Mouse (Mus musculus): ENCODE results near the gene Ifitm6. TPM values are rescaled to one million over a fixed set of nuclear protein-coding genes. Genes with fewer than 3 reads are reported as not detected.
A peak's percentile ranks its signal among the peaks of the same experiment; 100 is the strongest.

The Ifitm6 gene
- total and polyA plus RNA-seq, 2 experiments from 2014 or later, result 0.83 to 0.99 TPM

GRCm38 (mm10) chr7:141028831-141029230 is 11.1 kb upstream of the Ifitm6 start, which contains the start of gene Gm17387:
Gene Gm17387, plus strand, starts transcription at chr7:141029131.
- ATAC-seq (ENCODE audit: low FRiP score) (no peak), DNase-seq (ENCODE audit: low spot score) (no peak)
- WGBS, result 92% methylated on average over 2 of the region's 2 CpGs
- no peak within 1 kb of the TSS for H3K27ac ChIP-seq (ENCODE audit: low read depth, low read length)
- H3K4me2 ChIP-seq (ENCODE audit: low read depth, low read length, poor library complexity, severe bottlenecking), result no peak within 1 kb of the TSS
- H3K36me3 ChIP-seq (ENCODE audit: insufficient read depth, low read length), result no peaks in the 10 kb centered on the region
- no peak within 1 kb of the TSS for H3K4me3 ChIP-seq (ENCODE audit: low read depth, low read length)
- TF ChIP-seq CTCF (IDR thresholded peaks at IDR 0.05), result no peak
- H3K9ac ChIP-seq (replicated peaks; ENCODE audit: low read length, poor library complexity, severe bottlenecking), result no peak within 1 kb of the TSS
- H3K4me1 ChIP-seq (ENCODE audit: insufficient read depth, low read length), result no peaks in the 10 kb centered on the region
- H3K27me3 ChIP-seq (ENCODE audit: insufficient read depth, low read length), result no peaks in the 10 kb centered on the region
- no peaks in the 10 kb centered on the region for H3K9me3 ChIP-seq (ENCODE audit: low read length)

GRCm38 (mm10) chr7:141026740-141027098 is 9.0 kb upstream of the Ifitm6 start:
- DNase-seq (ENCODE audit: low spot score), result no peak
- H3K9me3 ChIP-seq (ENCODE audit: low read length), result no peaks in the 10 kb centered on the region
- 48% methylated on average over 5 of the region's 5 CpGs for WGBS

GRCm38 (mm10) chr7:141026097-141026739 is 8.5 kb upstream of the Ifitm6 start:
- peak overlapping the region; percentile 62; the same call in 1 of the 2 replicates for H3K27ac ChIP-seq (ENCODE audit: low read depth, low read length)
- TF ChIP-seq CTCF (IDR thresholded peaks at IDR 0.05), result no peak
- DNase-seq (ENCODE audit: low spot score) (peak; percentile 46), ATAC-seq (ENCODE audit: low FRiP score) (no peak)
- H3K4me1 ChIP-seq (ENCODE audit: insufficient read depth, low read length), result no peaks in the 10 kb centered on the region
- no peaks in the 10 kb centered on the region for H3K36me3 ChIP-seq (ENCODE audit: insufficient read depth, low read length)
- no peak overlapping the region for H3K9ac ChIP-seq (replicated peaks; ENCODE audit: low read length, poor library complexity, severe bottlenecking)
- WGBS, result 23% methylated on average over 6 of the region's 6 CpGs
- H3K4me2 ChIP-seq (ENCODE audit: low read depth, low read length, poor library complexity, severe bottlenecking), result no peak overlapping the region
- H3K9me3 ChIP-seq (ENCODE audit: low read length), result no peaks in the 10 kb centered on the region
- H3K27me3 ChIP-seq (ENCODE audit: insufficient read depth, low read length), result no peaks in the 10 kb centered on the region
- H3K4me3 ChIP-seq (ENCODE audit: low read depth, low read length), result no peak overlapping the region

More at GRCm38 (mm10) chr7:141026740-141027098, 9.0 kb upstream of the Ifitm6 start:
- H3K4me2 ChIP-seq (ENCODE audit: low read depth, low read length, poor library complexity, severe bottlenecking), result no peak overlapping the region
- no peak for TF ChIP-seq CTCF (IDR thresholded peaks at IDR 0.05)
- H3K36me3 ChIP-seq (ENCODE audit: insufficient read depth, low read length), result no peaks in the 10 kb centered on the region
- H3K27me3 ChIP-seq (ENCODE audit: insufficient read depth, low read length), result no peaks in the 10 kb centered on the region
- no peak overlapping the region for H3K27ac ChIP-seq (ENCODE audit: low read depth, low read length)
- H3K4me3 ChIP-seq (ENCODE audit: low read depth, low read length), result no peak overlapping the region
- H3K4me1 ChIP-seq (ENCODE audit: insufficient read depth, low read length), result no peaks in the 10 kb centered on the region
- H3K9ac ChIP-seq (replicated peaks; ENCODE audit: low read length, poor library complexity, severe bottlenecking), result no peak overlapping the region
- ATAC-seq (ENCODE audit: low FRiP score), result no peak

GRCm38 (mm10) chr7:141024865-141025838 is 7.4 kb upstream of the Ifitm6 start:
- peak; percentile 60; the same call in 1 of the 2 replicates for ATAC-seq (ENCODE audit: low FRiP score)
- H3K36me3 ChIP-seq (ENCODE audit: insufficient read depth, low read length), result no peaks in the 10 kb centered on the region
- H3K9me3 ChIP-seq (ENCODE audit: low read length), result no peaks in the 10 kb centered on the region
- TF ChIP-seq CTCF (IDR thresholded peaks at IDR 0.05), result no peak
- no peak overlapping the region for H3K9ac ChIP-seq (replicated peaks; ENCODE audit: low read length, poor library complexity, severe bottlenecking)
- H3K27me3 ChIP-seq (ENCODE audit: insufficient read depth, low read length), result no peaks in the 10 kb centered on the region
- DNase-seq (ENCODE audit: low spot score), result peak; percentile 62
- peak overlapping the region; percentile 62; the same call in 1 of the 2 replicates for H3K27ac ChIP-seq (ENCODE audit: low read depth, low read length)
- H3K4me1 ChIP-seq (ENCODE audit: insufficient read depth, low read length), result no peaks in the 10 kb centered on the region
- no peak overlapping the region for H3K4me3 ChIP-seq (ENCODE audit: low read depth, low read length)
- no peak overlapping the region for H3K4me2 ChIP-seq (ENCODE audit: low read depth, low read length, poor library complexity, severe bottlenecking)
- WGBS, result 18% methylated on average over 6 of the region's 6 CpGs

- Histone ChIP-seq H3K9ac (replicated peaks; ENCODE audit: low read length, poor library complexity, severe bottlenecking) (no peak overlapping the region), H3K27ac (ENCODE audit: low read depth, low read length) (no peak overlapping the region), H3K4me3 (ENCODE audit: low read depth, low read length) (no peak overlapping the region), H3K36me3 (ENCODE audit: insufficient read depth, low read length) (no peaks in the 10 kb centered on the region), H3K4me2 (ENCODE audit: low read depth, low read length, poor library complexity, severe bottlenecking) (no peak overlapping the region), H3K9me3 (ENCODE audit: low read length) (no peaks in the 10 kb centered on the region), H3K4me1 (ENCODE audit: insufficient read depth, low read length) (no peaks in the 10 kb centered on the region), H3K27me3 (ENCODE audit: insufficient read depth, low read length) (no peaks in the 10 kb centered on the region)
- no peak for ATAC-seq (ENCODE audit: low FRiP score)
- WGBS, result 88% methylated on average over 14 of the region's 14 CpGs
- TF ChIP-seq CTCF (IDR thresholded peaks at IDR 0.05), result no peak
- DNase-seq (ENCODE audit: low spot score), result no peak
Observed at GRCm38 (mm10) chr7:141021489-141022449, 4.0 kb upstream of the Ifitm6 start.

All from midbrain, postnatal 0 days (tissue).